Mouse (Mus musculus) heart, postnatal 10 days (tissue): ENCODE data around the gene Hcn4. TPM values are rescaled to one million over a fixed set of nuclear protein-coding genes. Genes with fewer than 3 reads are reported as not detected.

ENCODE experiments used
- total RNA-seq, 2 experiments: library from RNA; stranded (reverse); gene quantifications; 2 replicates each; pipeline ENCODE4 v1.2.3; 2021

Hcn4 gene
- total RNA-seq, 2 experiments from 2014 or later = 4.3 to 5.5 TPM

Other genes with a start within 250 kb of the Hcn4 start
- gene Nptn, start 241.2 kb upstream of the Hcn4 start, total RNA-seq = 100 to 1,000 TPM; 186 to 201 TPM
- gene Rec114, start 79.4 kb upstream of the Hcn4 start, total RNA-seq = 1 to 10 TPM; 1.3 to 4.2 TPM
- 10 to 100 TPM; 55.7 to 68.3 TPM for gene Neo1, start 213.0 kb downstream of the Hcn4 start, total RNA-seq